Mouse (Mus musculus) spleen, adult 2 months (tissue): ENCODE data around the gene Reep6.

ENCODE experiments used
- CTCF ChIP-seq: fragments of 200-500 bp; IDR thresholded peaks from 2 replicates; pipeline ENCODE4 v1.5.1; 2011; ENCODE audit warnings: mild to moderate bottlenecking, inconsistent platforms; ENCODE audit not compliant: insufficient read depth, insufficient read length, insufficient replicate concordance; ENCODE audit errors: extremely low read depth
- POLR2A ChIP-seq: fragments of 200-500 bp; IDR thresholded peaks from 2 replicates; pipeline ENCODE4 v1.6.1; 2011; ENCODE audit warnings: low read depth, low read length, inconsistent platforms

DNA sequence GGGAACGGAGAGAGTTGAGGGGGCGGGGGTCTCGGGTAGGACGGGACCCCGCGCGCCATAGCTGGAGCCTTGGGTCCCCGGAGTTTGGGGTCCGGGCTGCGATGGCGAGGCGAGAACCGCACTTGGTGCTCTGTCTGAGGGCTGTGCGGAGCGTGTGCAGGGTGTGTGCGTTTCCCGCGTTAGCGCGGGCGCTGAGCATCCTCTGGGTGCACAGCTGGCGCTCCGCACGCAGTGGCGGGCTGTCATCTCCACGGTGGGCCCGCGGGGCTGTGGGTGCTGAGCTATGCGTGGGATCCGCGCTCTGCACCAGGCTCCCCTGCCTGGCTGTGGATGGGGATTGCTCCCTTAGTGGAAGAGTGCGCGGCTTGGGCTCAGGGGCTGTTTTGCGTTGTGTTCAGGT is 27.0 kb downstream of the Reep6 start:
- TF ChIP-seq CTCF (no peak), POLR2A (no peak)
